Mouse (Mus musculus) hindbrain, embryonic 14.5 days (tissue): ENCODE data around the gene Ptprn2. TPM values are rescaled to one million over a fixed set of nuclear protein-coding genes. Genes with fewer than 3 reads are reported as not detected.

Experiments
- ATAC-seq: fragments of 200-750 bp; cut with Nextera tagmentation; 2 replicates; pipeline ENCODE4 v1.8.0; 2017; ENCODE audit warnings: moderate number of reproducible peaks, mild to moderate bottlenecking, moderate TSS enrichment, moderate library complexity; ENCODE audit not compliant: low FRiP score
- DNase-seq: peaks from one replicate; pipeline ENCODE4 v3.0.0-alpha.2; 2015; ENCODE audit warnings: low spot score
- H3K27ac ChIP-seq: fragments of 300-500 bp; sonication (generic); 2 replicates; pipeline ENCODE4 v1.5.1; 2014; ENCODE audit warnings: mild to moderate bottlenecking, moderate library complexity
- H3K27me3 ChIP-seq: fragments of 300-500 bp; sonication (generic); 2 replicates; pipeline ENCODE4 v1.6.1; 2014; ENCODE audit warnings: mild to moderate bottlenecking, low read length, mixed read lengths; ENCODE audit not compliant: control insufficient read depth, insufficient read depth
- H3K36me3 ChIP-seq: fragments of 300-500 bp; sonication (generic); replicated peaks from 2 replicates; pipeline ENCODE4 v1.6.1; 2014; ENCODE audit not compliant: control insufficient read depth, insufficient read depth
- H3K4me1 ChIP-seq: fragments of 300-500 bp; sonication (generic); replicated peaks from 2 replicates; pipeline ENCODE4 v1.6.1; 2014; ENCODE audit warnings: antibody characterized with exemption, low read length, mixed read lengths; ENCODE audit not compliant: control insufficient read depth, insufficient read depth
- H3K4me2 ChIP-seq: fragments of 300-500 bp; sonication (generic); replicated peaks from 2 replicates; pipeline ENCODE4 v1.6.1; 2014; ENCODE audit warnings: mild to moderate bottlenecking, moderate library complexity
- H3K4me3 ChIP-seq: fragments of 300-500 bp; sonication (generic); replicated peaks from 2 replicates; pipeline ENCODE4 v1.5.1; 2014; ENCODE audit warnings: mild to moderate bottlenecking, low read length
- H3K9ac ChIP-seq: fragments of 300-500 bp; sonication (generic); 2 replicates; pipeline ENCODE4 v1.6.1; 2014
- H3K9me3 ChIP-seq: fragments of 300-500 bp; sonication (generic); 2 replicates; pipeline ENCODE4 v1.6.1; 2016; ENCODE audit warnings: low read length; ENCODE audit not compliant: control insufficient read depth
- WGBS: fragments of 180-500 bp; shearing (Covaris S2); extraction: QIAGEN DNeasy Blood & Tissue Kit; methylation state at CpG from one replicate; pipeline ENCODE4 v1.1.7; 2014; 5-methylcytosine and 5-hydroxymethylcytosine counted together
- polyA plus RNA-seq: library from polyadenylated mRNA; unstranded; fragments of >200 nt; fragmentation: Nextera tagmentation; extraction: Ambion mirVana; gene quantifications from 2 replicates; pipeline ENCODE4 v1.2.1, GENCODE M21; 2014

Gene Ptprn2
- polyA plus RNA-seq, 1 experiment from 2014 or later = 17.5 TPM

GRCm38 (mm10) chr12:117035243-117035642, 549.7 kb downstream of the Ptprn2 start:
- WGBS = 3% methylated on average over 2 of the region's 2 CpGs
- Histone ChIP-seq H3K9me3 (no peaks in the 10 kb centered on the region), H3K27me3 (no peaks in the 10 kb centered on the region), H3K36me3 (no peaks in the 10 kb centered on the region), H3K4me2 (no peak overlapping the region), H3K4me3 (no peak overlapping the region), H3K27ac (no peak overlapping the region), H3K9ac (no peak overlapping the region), H3K4me1 (no peaks in the 10 kb centered on the region)
- DNase-seq (peak; percentile 70), ATAC-seq (peak; percentile 70)

GRCm38 (mm10) chr12:117039411-117039810, 553.9 kb downstream of the Ptprn2 start:
- no peak for DNase-seq

GRCm38 (mm10) chr12:117041409-117041808, 555.9 kb downstream of the Ptprn2 start:
- Histone ChIP-seq H3K9ac (no peak overlapping the region), H3K36me3 (no peaks in the 10 kb centered on the region), H3K4me3 (no peak overlapping the region), H3K4me2 (no peak overlapping the region), H3K27ac (no peak overlapping the region), H3K9me3 (0 out of 2 replicates have a peak, but pooled peaks cover 5% of the 10 kb centered on the region), H3K27me3 (no peaks in the 10 kb centered on the region), H3K4me1 (no peaks in the 10 kb centered on the region)
- WGBS = 93% methylated on average over 2 of the region's 2 CpGs
- ATAC-seq (peak; percentile 8; the same call in 1 of the 2 replicates), DNase-seq (no peak)

More at GRCm38 (mm10) chr12:117039411-117039810, 553.9 kb downstream of the Ptprn2 start:
- Histone ChIP-seq H3K9ac (no peak overlapping the region), H3K9me3 (0 out of 2 replicates have a peak, but pooled peaks cover 5% of the 10 kb centered on the region), H3K27ac (peak overlapping the region; percentile 6; the same call in 1 of the 2 replicates), H3K36me3 (no peaks in the 10 kb centered on the region), H3K27me3 (no peaks in the 10 kb centered on the region), H3K4me2 (no peak overlapping the region), H3K4me1 (no peaks in the 10 kb centered on the region), H3K4me3 (no peak overlapping the region)
- 9% methylated on average over 3 of the region's 3 CpGs for WGBS
- no peak for ATAC-seq

- Histone ChIP-seq H3K4me2 (no peak overlapping the region), H3K9ac (no peak overlapping the region), H3K4me3 (no peak overlapping the region), H3K4me1 (peaks cover 6% of the 10 kb centered on the region), H3K27me3 (no peaks in the 10 kb centered on the region), H3K27ac (no peak overlapping the region), H3K36me3 (no peaks in the 10 kb centered on the region), H3K9me3 (0 out of 2 replicates have a peak, but pooled peaks cover 5% of the 10 kb centered on the region)
- WGBS = 78% methylated on average over 7 of the region's 7 CpGs
- no peak for DNase-seq
- ATAC-seq = no peak
Measured at GRCm38 (mm10) chr12:117042706-117043105, 557.2 kb downstream of the Ptprn2 start.

- DNase-seq (peak; percentile 38), ATAC-seq (peak; percentile 63)
- 6% methylated on average over 3 of the region's 3 CpGs for WGBS
- Histone ChIP-seq H3K27me3 (no peaks in the 10 kb centered on the region), H3K4me3 (no peak overlapping the region), H3K4me1 (peaks cover 11% of the 10 kb centered on the region), H3K9ac (peak overlapping the region; percentile 37), H3K9me3 (no peaks in the 10 kb centered on the region), H3K36me3 (no peaks in the 10 kb centered on the region), H3K4me2 (no peak overlapping the region), H3K27ac (peak overlapping the region; percentile 66)
Measured at GRCm38 (mm10) chr12:117047384-117048251, 562.1 kb downstream of the Ptprn2 start.

GRCm38 (mm10) chr12:117049829-117050228, 564.3 kb downstream of the Ptprn2 start:
- no peaks in the 10 kb centered on the region for H3K36me3 ChIP-seq
- DNase-seq (no peak), ATAC-seq (no peak)
- peaks cover 33% of the 10 kb centered on the region for H3K4me1 ChIP-seq
- 64% methylated on average over 10 of the region's 10 CpGs for WGBS
- H3K9me3 ChIP-seq = no peaks in the 10 kb centered on the region
- H3K4me3 ChIP-seq = no peak overlapping the region
- no peak overlapping the region for H3K9ac ChIP-seq
- H3K4me2 ChIP-seq = no peak overlapping the region
- no peaks in the 10 kb centered on the region for H3K27me3 ChIP-seq
- H3K27ac ChIP-seq = no peak overlapping the region

GRCm38 (mm10) chr12:117053223-117053850, 567.8 kb downstream of the Ptprn2 start:
- ATAC-seq (peak; percentile 32), DNase-seq (no peak)
- no peaks in the 10 kb centered on the region for H3K36me3 ChIP-seq
- H3K4me2 ChIP-seq = peak overlapping the region; percentile 42
- no peaks in the 10 kb centered on the region for H3K9me3 ChIP-seq
- H3K4me3 ChIP-seq = no peak overlapping the region
- H3K9ac ChIP-seq = peak overlapping the region; percentile 53
- H3K27me3 ChIP-seq = no peaks in the 10 kb centered on the region
- H3K27ac ChIP-seq = peak overlapping the region; percentile 90
- WGBS = 36% methylated on average over 9 of the region's 9 CpGs
- H3K4me1 ChIP-seq = peaks cover 28% of the 10 kb centered on the region

- Histone ChIP-seq H3K4me2 (peak overlapping the region; percentile 42), H3K27me3 (no peaks in the 10 kb centered on the region), H3K9ac (peak overlapping the region; percentile 53), H3K4me1 (peaks cover 28% of the 10 kb centered on the region), H3K4me3 (peak overlapping the region; percentile 7; the same call in 1 of the 2 replicates), H3K27ac (peak overlapping the region; percentile 90), H3K9me3 (no peaks in the 10 kb centered on the region), H3K36me3 (no peaks in the 10 kb centered on the region)
- ATAC-seq = peak; percentile 72
- WGBS = 7% methylated on average over 21 of the region's 21 CpGs
- DNase-seq = peak; percentile 46
Measured at GRCm38 (mm10) chr12:117053851-117054769, 568.6 kb downstream of the Ptprn2 start.
